Mouse (Mus musculus): ENCODE data around the gene Elk4. TPM values are rescaled to one million over a fixed set of nuclear protein-coding genes. Genes with fewer than 3 reads are reported as not detected.

The Elk4 gene
- 109 TPM for polyA plus RNA-seq (2017; shearing (Covaris generic))

DNA sequence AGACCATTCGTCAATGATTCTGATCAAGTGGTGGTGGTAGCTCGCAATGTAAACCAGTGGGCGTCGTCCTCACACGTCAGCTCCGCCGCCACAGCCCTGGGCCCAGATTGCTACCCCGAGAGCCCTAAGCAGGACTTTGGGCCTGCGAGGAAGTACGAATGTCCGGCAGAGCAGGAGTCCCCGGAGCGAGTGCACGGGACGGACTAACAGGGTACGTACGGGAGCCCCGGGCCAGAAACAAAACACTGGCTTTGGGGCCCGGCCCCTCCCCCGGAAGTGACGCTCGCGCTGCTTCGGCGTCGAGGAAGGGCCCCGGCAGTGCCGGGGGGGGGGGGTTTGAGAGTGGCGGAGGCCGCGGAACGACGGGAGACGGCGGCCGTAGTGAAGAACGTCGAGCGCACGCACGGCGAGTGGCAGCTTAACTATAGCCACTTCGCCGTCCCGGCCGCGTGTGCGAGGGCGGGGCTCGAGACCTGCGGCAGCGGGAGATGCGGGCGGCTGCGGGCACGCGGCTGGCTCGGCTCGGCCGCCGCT lies at the start of gene Elk4:
TSS of gene Elk4 (plus strand) at position 326 of the 534 bp plus-strand sequence.

DNA sequence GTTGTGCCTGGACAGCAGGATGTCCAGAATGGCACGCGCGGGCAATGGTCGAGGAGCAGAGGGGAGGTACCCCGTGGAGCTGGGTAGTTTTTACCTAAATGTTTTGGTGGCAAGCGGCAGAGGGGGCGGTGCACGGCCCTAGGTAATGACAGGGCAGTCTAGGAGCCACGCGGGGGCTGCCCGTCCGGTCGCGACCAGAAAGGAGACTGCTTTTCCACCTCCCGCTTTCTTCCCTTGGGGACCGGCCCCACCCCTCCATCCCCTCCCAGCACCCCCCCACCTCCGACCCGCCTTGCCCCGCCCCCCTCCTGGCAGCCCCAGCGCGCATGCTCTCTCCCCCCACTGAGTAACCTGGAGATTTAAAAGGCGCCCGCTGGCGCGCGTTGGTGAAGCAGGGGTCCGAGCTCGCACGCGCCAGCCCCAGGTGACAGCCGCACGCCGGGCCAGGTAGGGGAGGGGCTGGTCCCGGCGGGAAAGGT lies 44.8 kb upstream of the Elk4 start, which contains the start of gene Slc45a3:
TSS of gene Slc45a3 (plus strand) at position 362 of the 479 bp plus-strand sequence.

GRCm38 (mm10) chr1:132067261-132068255 lies 60.2 kb downstream of the Elk4 start, which contains the start of gene Mfsd4a:
Gene Mfsd4a (minus strand): TSS chr1:132068062.

Other genes starting within 250 kb of the Elk4 start
- gene Pm20d1, start 210.2 kb upstream of the Elk4 start, polyA plus RNA-seq (2017; shearing (Covaris generic)) = 0.06 TPM
- 29.1 TPM for gene Slc41a1, start 180.1 kb upstream of the Elk4 start, polyA plus RNA-seq (2017; shearing (Covaris generic))
- gene Rab29, start 140.4 kb upstream of the Elk4 start, polyA plus RNA-seq (2017; shearing (Covaris generic)) = 38.7 TPM
- gene Nucks1, start 97.1 kb upstream of the Elk4 start, polyA plus RNA-seq (2017; shearing (Covaris generic)) = 45.2 TPM
- 0.81 TPM for gene Slc45a3, start 44.6 kb upstream of the Elk4 start, polyA plus RNA-seq (2017; shearing (Covaris generic))
- gene Mfsd4a, start 60.5 kb downstream of the Elk4 start, polyA plus RNA-seq (2017; shearing (Covaris generic)) = 88.8 TPM
- gene Cdk18, start 132.1 kb downstream of the Elk4 start, polyA plus RNA-seq (2017; shearing (Covaris generic)) = not detected
- not detected for gene Lemd1, start 183.8 kb downstream of the Elk4 start, polyA plus RNA-seq (2017; shearing (Covaris generic))
- not detected for gene AC124108.1, start 183.8 kb downstream of the Elk4 start, polyA plus RNA-seq (2017; shearing (Covaris generic))
- gene Gm10188, start 222.2 kb downstream of the Elk4 start, polyA plus RNA-seq (2017; shearing (Covaris generic)) = not detected

All from CD4-positive, CD25-positive, alpha-beta regulatory T cell (primary cell).